Mouse (Mus musculus): Measurements from ENCODE around the gene Ccdc88a. TPM values are rescaled to one million over a fixed set of nuclear protein-coding genes. Genes with fewer than 3 reads are reported as not detected.

The Ccdc88a gene
- polyA plus RNA-seq (2012; fragmentation: generic; extraction: Trizol) = 3.4 TPM
- long read RNA-seq, experiment 1, partial matches to known transcripts = 26 of 31 reads
- long read RNA-seq, experiment 1, other reads (novel, unspliced or antisense) = 5 of 31 reads
- long read RNA-seq, experiment 2, partial matches to known transcripts = 151 of 166 reads
- long read RNA-seq, experiment 2, other reads (novel, unspliced or antisense) = 15 of 166 reads

DNA sequence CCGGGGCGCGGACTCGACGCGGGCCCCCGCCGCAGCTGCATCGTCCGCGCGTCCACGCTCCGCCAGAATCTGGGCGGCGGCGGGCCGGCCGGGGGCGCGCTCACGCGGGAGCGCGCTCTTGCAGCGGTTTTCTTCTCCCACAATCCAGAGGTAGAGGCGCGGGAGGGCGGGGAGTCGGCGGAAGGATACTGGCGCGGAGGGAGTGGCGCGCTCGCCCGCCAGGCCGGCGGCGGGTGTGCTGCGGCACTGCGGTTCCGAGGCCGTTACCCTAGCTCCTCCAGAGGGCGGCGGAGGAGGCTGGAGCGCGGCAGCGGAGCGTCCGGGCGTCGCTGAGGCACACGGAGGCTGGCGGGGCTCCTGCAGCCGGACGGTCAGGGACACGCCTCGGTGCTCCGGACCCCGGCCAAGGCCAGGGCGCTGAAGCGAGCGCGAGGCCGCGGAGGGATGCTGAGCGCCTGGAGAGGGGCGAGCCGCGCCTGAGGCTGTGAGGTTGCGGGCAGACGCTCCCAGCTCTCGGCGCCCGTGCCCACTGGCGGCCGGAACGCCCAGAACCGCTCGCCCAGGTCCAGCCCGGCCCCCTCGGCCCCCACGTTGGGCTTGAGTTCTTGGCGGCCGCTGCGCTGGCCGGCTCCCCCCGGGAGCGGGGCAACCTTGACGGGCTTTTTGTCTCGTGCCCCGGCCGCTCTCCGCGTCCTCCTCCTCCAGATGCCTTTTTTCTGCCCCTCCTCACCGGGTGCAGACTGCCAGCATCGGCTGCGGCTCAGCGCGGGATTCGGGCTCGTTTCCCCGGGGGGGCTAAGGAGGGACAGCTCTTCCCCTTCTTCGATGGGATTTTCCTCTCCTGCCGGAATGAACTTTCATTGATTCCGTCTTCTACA is at the start of gene Ccdc88a:
Gene Ccdc88a (plus strand): TSS at position 263 of the 878 bp plus-strand sequence.
- Histone ChIP-seq H3K79me3 (ENCODE audit: low read depth) (peaks cover 38% of the 10 kb centered on the region), H3K27me3 (ENCODE audit: control insufficient read depth, insufficient read depth, insufficient read length) (no peaks in the 10 kb centered on the region), H3K4me3 (ENCODE audit: insufficient read depth, poor library complexity, severe bottlenecking) (peak within 1 kb of the TSS; percentile 90), H3ac (ENCODE audit: control insufficient read depth, insufficient read length, low read depth) (peak within 1 kb of the TSS; percentile 91), H3K36me3 (ENCODE audit: control insufficient read depth, insufficient read depth) (peaks cover 11% of the 10 kb centered on the region), H3K79me2 (ENCODE audit: control insufficient read depth, insufficient read depth) (peaks cover 50% of the 10 kb centered on the region)
- no peak for TF ChIP-seq FOSL1 (IDR thresholded peaks at IDR 0.05; ENCODE audit: insufficient read depth, low read length, poor library complexity, severe bottlenecking)
- TF ChIP-seq CTCF (IDR thresholded peaks at IDR 0.05; ENCODE audit: control insufficient read depth, insufficient read depth, insufficient read length) = peak; percentile 45
- TF ChIP-seq USF1 (IDR thresholded peaks at IDR 0.05; ENCODE audit: low read depth) = no peak
- TF ChIP-seq MYOG (IDR thresholded peaks at IDR 0.05; ENCODE audit: control insufficient read depth, extremely low read depth, insufficient read length) = no peak
- peak; percentile 64 for TF ChIP-seq MAX (IDR thresholded peaks at IDR 0.05)

DNA sequence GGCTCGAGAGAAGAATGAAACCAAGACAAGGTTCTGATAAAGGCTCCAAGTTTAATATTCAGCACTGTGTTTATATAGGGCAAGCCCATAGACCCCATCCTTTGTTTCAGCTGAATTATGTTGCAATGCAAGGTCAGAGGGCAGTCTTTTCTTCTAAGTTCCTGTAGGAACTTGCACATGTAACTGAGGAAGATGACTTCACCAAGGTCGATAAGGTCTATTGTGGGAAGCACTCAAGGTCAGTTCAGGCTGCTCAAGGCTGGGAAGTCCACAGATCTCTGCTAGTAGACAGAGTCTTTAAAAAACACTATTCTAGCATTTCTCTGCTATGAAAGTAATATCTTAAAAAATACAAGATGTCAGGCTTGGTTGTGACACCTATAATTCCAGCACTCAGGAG is 38.0 kb upstream of the Ccdc88a start:
- no peaks in the 10 kb centered on the region for H3K79me2 ChIP-seq (ENCODE audit: control insufficient read depth, insufficient read depth)
- H3ac ChIP-seq (ENCODE audit: control insufficient read depth, insufficient read length, low read depth) = no peak overlapping the region
- no peaks in the 10 kb centered on the region for H3K27me3 ChIP-seq (ENCODE audit: control insufficient read depth, insufficient read depth, insufficient read length)
- no peak overlapping the region for H3K4me3 ChIP-seq (ENCODE audit: insufficient read depth, poor library complexity, severe bottlenecking)
- H3K36me3 ChIP-seq (ENCODE audit: control insufficient read depth, insufficient read depth) = no peaks in the 10 kb centered on the region
- H3K79me3 ChIP-seq (ENCODE audit: low read depth) = no peaks in the 10 kb centered on the region
- TF ChIP-seq FOSL1 (IDR thresholded peaks at IDR 0.05; ENCODE audit: insufficient read depth, low read length, poor library complexity, severe bottlenecking) (no peak), MYOD1 (IDR thresholded peaks at IDR 0.05; ENCODE audit: control insufficient read depth, insufficient read length, low read depth) (no peak), USF1 (IDR thresholded peaks at IDR 0.05; ENCODE audit: low read depth) (no peak), MAX (IDR thresholded peaks at IDR 0.05) (no peak), MYOG (IDR thresholded peaks at IDR 0.05; ENCODE audit: control insufficient read depth, extremely low read depth, insufficient read length) (no peak), CTCF (IDR thresholded peaks at IDR 0.05; ENCODE audit: control insufficient read depth, insufficient read depth, insufficient read length) (no peak)

DNA sequence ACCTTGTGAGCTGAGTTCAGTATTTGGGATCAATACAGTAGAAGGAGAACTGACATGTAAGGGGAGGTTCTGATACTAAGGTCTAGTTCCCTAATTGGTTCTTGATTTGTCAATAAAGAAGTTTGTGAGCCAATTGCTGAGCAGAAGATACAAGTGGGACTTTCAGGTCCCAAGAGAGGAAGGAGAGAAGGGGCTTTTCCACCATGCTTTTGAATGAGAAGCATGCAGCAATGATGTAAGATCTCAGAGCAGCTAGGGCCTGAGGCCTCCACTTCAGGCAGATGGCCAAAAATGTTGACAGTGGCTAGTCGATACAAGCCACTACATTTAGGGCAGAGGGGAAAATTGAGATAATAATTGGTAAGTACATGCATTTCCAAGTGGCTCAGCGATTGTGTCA is 32.2 kb upstream of the Ccdc88a start:
- TF ChIP-seq MYOG (IDR thresholded peaks at IDR 0.05; ENCODE audit: control insufficient read depth, extremely low read depth, insufficient read length) = no peak
- TF ChIP-seq USF1 (IDR thresholded peaks at IDR 0.05; ENCODE audit: low read depth) = no peak
- TF ChIP-seq FOSL1 (IDR thresholded peaks at IDR 0.05; ENCODE audit: insufficient read depth, low read length, poor library complexity, severe bottlenecking) = no peak
- no peak for TF ChIP-seq MYOD1 (IDR thresholded peaks at IDR 0.05; ENCODE audit: control insufficient read depth, insufficient read length, low read depth)
- no peak for TF ChIP-seq MAX (IDR thresholded peaks at IDR 0.05)
- TF ChIP-seq CEBPB (IDR thresholded peaks at IDR 0.05; ENCODE audit: low read depth) = no peak
- no peaks in the 10 kb centered on the region for H3K36me3 ChIP-seq (ENCODE audit: control insufficient read depth, insufficient read depth)
- H3K79me2 ChIP-seq (ENCODE audit: control insufficient read depth, insufficient read depth) = no peaks in the 10 kb centered on the region
- H3ac ChIP-seq (ENCODE audit: control insufficient read depth, insufficient read length, low read depth) = no peak overlapping the region
- no peaks in the 10 kb centered on the region for H3K79me3 ChIP-seq (ENCODE audit: low read depth)
- H3K27me3 ChIP-seq (ENCODE audit: control insufficient read depth, insufficient read depth, insufficient read length) = no peaks in the 10 kb centered on the region
- H3K4me3 ChIP-seq (ENCODE audit: insufficient read depth, poor library complexity, severe bottlenecking) = no peak overlapping the region

DNA sequence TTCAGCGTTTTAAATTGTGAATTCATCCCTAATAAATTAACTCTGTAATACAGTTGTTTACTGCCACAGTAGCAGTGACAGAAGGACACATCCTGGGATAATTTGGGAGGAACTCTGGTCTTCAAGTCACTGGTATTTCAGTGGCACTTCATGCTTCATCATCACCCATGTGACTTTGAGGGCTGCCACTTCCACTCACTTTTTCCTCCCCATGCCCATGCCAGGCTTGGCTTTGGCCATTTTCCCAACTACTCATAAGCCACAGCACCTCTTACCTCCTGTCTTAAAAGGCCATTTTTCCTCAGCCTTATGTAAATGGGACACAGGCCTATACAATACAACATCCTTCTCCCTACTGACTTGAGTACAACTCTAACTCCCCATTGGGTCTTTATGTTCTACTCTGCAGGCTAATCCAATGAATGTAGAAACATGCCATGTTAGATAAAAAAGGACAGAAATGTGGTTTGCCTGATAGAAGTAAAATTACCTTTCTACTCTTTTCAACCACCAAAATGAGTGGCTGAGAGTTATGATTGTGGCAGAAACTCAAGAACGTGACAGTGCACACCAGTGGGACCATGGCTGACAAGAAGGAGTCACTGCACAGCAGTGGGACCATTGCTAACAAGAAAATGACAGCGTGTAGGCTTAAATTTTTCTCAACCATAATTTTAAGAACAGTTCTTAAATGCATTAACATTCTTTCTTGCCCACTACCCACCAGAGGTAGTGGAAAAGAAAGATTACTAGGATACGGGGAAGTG is 28.4 kb upstream of the Ccdc88a start:
- H3K36me3 ChIP-seq (ENCODE audit: control insufficient read depth, insufficient read depth) = no peaks in the 10 kb centered on the region
- TF ChIP-seq MYOD1 (IDR thresholded peaks at IDR 0.05; ENCODE audit: control insufficient read depth, insufficient read length, low read depth) = no peak
- TF ChIP-seq USF1 (IDR thresholded peaks at IDR 0.05; ENCODE audit: low read depth) = peak; percentile 55
- TF ChIP-seq CTCF (IDR thresholded peaks at IDR 0.05; ENCODE audit: control insufficient read depth, insufficient read depth, insufficient read length) = no peak

DNA sequence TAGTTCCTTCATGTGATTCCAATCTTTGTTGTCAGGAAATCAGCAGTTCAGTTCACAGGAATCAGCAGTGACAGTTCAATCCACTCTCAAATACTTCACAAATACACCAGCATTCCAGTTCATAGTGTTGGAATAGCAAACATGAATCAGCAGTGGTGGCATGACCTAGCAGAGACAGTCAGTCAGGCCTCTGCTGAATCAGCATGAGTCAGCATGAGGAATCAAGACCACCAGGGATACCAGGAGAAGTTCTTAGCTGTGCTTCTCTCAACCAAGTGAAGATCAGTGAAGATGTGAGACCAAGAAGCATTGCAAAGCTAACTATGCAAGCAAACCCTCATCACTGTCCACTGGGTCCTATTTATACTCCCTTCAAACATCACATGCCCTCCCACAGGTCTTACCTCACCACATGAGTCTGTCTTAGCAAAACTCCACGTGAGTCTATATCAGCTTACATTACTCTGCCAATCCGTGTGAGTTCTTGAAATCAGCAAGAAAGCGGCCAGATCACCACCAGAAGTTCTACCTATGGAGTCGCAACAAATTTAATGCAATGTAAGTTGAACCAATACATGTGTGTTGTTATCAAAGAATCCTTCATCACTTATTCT is 27.7 kb upstream of the Ccdc88a start:
- TF ChIP-seq FOSL1 (IDR thresholded peaks at IDR 0.05; ENCODE audit: insufficient read depth, low read length, poor library complexity, severe bottlenecking) (peak; percentile 73), CEBPB (IDR thresholded peaks at IDR 0.05; ENCODE audit: low read depth) (no peak)

More for the DNA sequence above, 28.4 kb upstream of the Ccdc88a start:
- Histone ChIP-seq H3K4me3 (ENCODE audit: insufficient read depth, poor library complexity, severe bottlenecking) (no peak overlapping the region), H3K79me2 (ENCODE audit: control insufficient read depth, insufficient read depth) (no peaks in the 10 kb centered on the region), H3K79me3 (ENCODE audit: low read depth) (no peaks in the 10 kb centered on the region), H3ac (ENCODE audit: control insufficient read depth, insufficient read length, low read depth) (no peak overlapping the region), H3K27me3 (ENCODE audit: control insufficient read depth, insufficient read depth, insufficient read length) (no peaks in the 10 kb centered on the region)

More for the DNA sequence above, 27.7 kb upstream of the Ccdc88a start:
- Histone ChIP-seq H3K36me3 (ENCODE audit: control insufficient read depth, insufficient read depth) (no peaks in the 10 kb centered on the region), H3K79me2 (ENCODE audit: control insufficient read depth, insufficient read depth) (no peaks in the 10 kb centered on the region), H3ac (ENCODE audit: control insufficient read depth, insufficient read length, low read depth) (no peak overlapping the region), H3K4me3 (ENCODE audit: insufficient read depth, poor library complexity, severe bottlenecking) (no peak overlapping the region), H3K79me3 (ENCODE audit: low read depth) (no peaks in the 10 kb centered on the region), H3K27me3 (ENCODE audit: control insufficient read depth, insufficient read depth, insufficient read length) (no peaks in the 10 kb centered on the region)

All from C2C12 (cell line).